Mouse (Mus musculus): ENCODE data around the gene Zfp607b. TPM values are rescaled to one million over a fixed set of nuclear protein-coding genes. Genes with fewer than 3 reads are reported as not detected.

Zfp607b gene
- polyA plus RNA-seq, 1 experiment from 2014 or later: 2.1 TPM

Other genes starting within 250 kb of the Zfp607b start
- 0.36 and 0.44 TPM in 2 replicates for gene Sptbn4, start 241.7 kb upstream of the Zfp607b start, polyA plus RNA-seq (2015; fragmentation: Nextera tagmentation; extraction: Ambion mirVana)
- gene Blvrb, start 241.4 kb upstream of the Zfp607b start, polyA plus RNA-seq (2015; fragmentation: Nextera tagmentation; extraction: Ambion mirVana): 75.6 and 89.7 TPM in 2 replicates
- 27.4 and 28.6 TPM in 2 replicates for gene Sertad3, start 215.6 kb upstream of the Zfp607b start, polyA plus RNA-seq (2015; fragmentation: Nextera tagmentation; extraction: Ambion mirVana)
- gene Sertad1, start 202.4 kb upstream of the Zfp607b start, polyA plus RNA-seq (2015; fragmentation: Nextera tagmentation; extraction: Ambion mirVana): 40.9 and 43.4 TPM in 2 replicates
- gene Prx, start 190.0 kb upstream of the Zfp607b start, polyA plus RNA-seq (2015; fragmentation: Nextera tagmentation; extraction: Ambion mirVana): 2.2 and 2.6 TPM in 2 replicates
- gene Hipk4, start 166.1 kb upstream of the Zfp607b start, polyA plus RNA-seq (2015; fragmentation: Nextera tagmentation; extraction: Ambion mirVana): 0.26 and 0.49 TPM in 2 replicates
- 65.6 and 73.0 TPM in 2 replicates for gene Pld3, start 136.1 kb upstream of the Zfp607b start, polyA plus RNA-seq (2015; fragmentation: Nextera tagmentation; extraction: Ambion mirVana)
- gene 2310022A10Rik, start 136.1 kb upstream of the Zfp607b start, polyA plus RNA-seq (2015; fragmentation: Nextera tagmentation; extraction: Ambion mirVana): 21.5 and 21.8 TPM in 2 replicates
- 58.5 and 60.3 TPM in 2 replicates for gene Akt2, start 97.8 kb upstream of the Zfp607b start, polyA plus RNA-seq (2015; fragmentation: Nextera tagmentation; extraction: Ambion mirVana)
- 1.5 and 1.8 TPM in 2 replicates for gene Ttc9b, start 35.4 kb upstream of the Zfp607b start, polyA plus RNA-seq (2015; fragmentation: Nextera tagmentation; extraction: Ambion mirVana)
- gene Map3k10, start 14.7 kb upstream of the Zfp607b start, polyA plus RNA-seq (2015; fragmentation: Nextera tagmentation; extraction: Ambion mirVana): 2.2 and 2.9 TPM in 2 replicates
- gene Zfp60, start 42.0 kb downstream of the Zfp607b start, polyA plus RNA-seq (2015; fragmentation: Nextera tagmentation; extraction: Ambion mirVana): 18.3 and 19.3 TPM in 2 replicates
- 1.3 TPM in 2 replicates for gene Zfp626, start 117.9 kb downstream of the Zfp607b start, polyA plus RNA-seq (2015; fragmentation: Nextera tagmentation; extraction: Ambion mirVana)
- 6.0 and 6.2 TPM in 2 replicates for gene Zfp59, start 149.3 kb downstream of the Zfp607b start, polyA plus RNA-seq (2015; fragmentation: Nextera tagmentation; extraction: Ambion mirVana)
- gene Zfp607a, start 168.2 kb downstream of the Zfp607b start, polyA plus RNA-seq (2015; fragmentation: Nextera tagmentation; extraction: Ambion mirVana): 3.2 and 3.4 TPM in 2 replicates
- gene Zfp974, start 240.1 kb downstream of the Zfp607b start, polyA plus RNA-seq (2015; fragmentation: Nextera tagmentation; extraction: Ambion mirVana): 5.8 and 6.1 TPM in 2 replicates

All from intestine, embryonic 16.5 days (tissue).